Mouse (Mus musculus) erythroid progenitor cell, adult 5-6 weeks (primary cell): ENCODE results near the gene Mier3. TPM values are rescaled to one million over a fixed set of nuclear protein-coding genes. Genes with fewer than 3 reads are reported as not detected.

Experiments used
- ATAC-seq: replicated peaks from 2 replicates; pipeline ENCODE4 v1.8.0; 2016; ENCODE audit warnings: moderate number of reproducible peaks, mild to moderate bottlenecking, moderate TSS enrichment, inconsistent platforms; ENCODE audit not compliant: poor library complexity, low FRiP score, severe bottlenecking
- total RNA-seq, 2 experiments: library from RNA; stranded (forward) in 1 of 2; stranded (reverse) in 1 of 2; fragments of 150-400 nt in 1 of 2; fragments of 186-747, 209-891 nt in 1 of 2; gene quantifications; 2 replicates each; pipeline versions ENCODE4 v1.2.3 to v1.2.4; 2015 to 2017; ENCODE audit warnings: low replicate concordance in 2 of 2

Gene Mier3
- total RNA-seq, 2 experiments from 2014 or later, result 114 to 166 TPM

DNA sequence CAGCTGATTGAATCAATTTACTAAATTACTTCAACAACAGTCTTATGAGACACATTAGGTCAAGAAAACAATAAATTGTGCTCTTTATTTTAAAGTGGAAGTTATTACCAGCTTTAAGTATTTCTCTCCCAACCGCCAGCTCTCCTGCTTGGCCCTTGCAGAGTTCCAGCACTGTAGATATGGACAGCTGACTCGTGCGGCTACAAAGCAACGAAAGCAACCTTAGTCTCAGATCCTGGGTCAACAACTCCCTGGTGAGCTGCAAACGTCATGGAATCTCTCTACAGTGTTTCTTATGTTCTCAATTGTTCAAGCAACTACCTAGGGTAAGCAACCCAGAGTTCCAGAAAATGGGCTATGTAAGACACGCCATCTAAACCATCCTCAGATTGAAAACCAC is 76.2 kb downstream of the Mier3 start:
- ATAC-seq, result no peak

GRCm38 (mm10) chr13:111762526-111762925 is 81.7 kb downstream of the Mier3 start:
- ATAC-seq, result no peak

Other genes with a start within 250 kb of the Mier3 start
- gene Gpbp1, start 190.9 kb upstream of the Mier3 start, total RNA-seq (2015; ENCODE audit: low replicate concordance), result 108 and 133 TPM in 2 replicates
- gene Gpbp1, start 190.9 kb upstream of the Mier3 start, total RNA-seq (2017; ENCODE audit: low replicate concordance), result 164 and 201 TPM in 2 replicates
- not detected in 2 replicates for gene Gm49496, start 131.0 kb upstream of the Mier3 start, total RNA-seq (2015; ENCODE audit: low replicate concordance)
- gene Gm49496, start 131.0 kb upstream of the Mier3 start, total RNA-seq (2017; ENCODE audit: low replicate concordance), result 2.5 TPM in 1 of 2 replicates, not detected in the other
- not detected in 2 replicates for gene Gm10198, start 88.2 kb upstream of the Mier3 start, total RNA-seq (2015; ENCODE audit: low replicate concordance)
- gene Gm10198, start 88.2 kb upstream of the Mier3 start, total RNA-seq (2017; ENCODE audit: low replicate concordance), result not detected in 2 replicates
- gene Map3k1, start 128.0 kb downstream of the Mier3 start, total RNA-seq (2015; ENCODE audit: low replicate concordance), result 75.0 and 104 TPM in 2 replicates
- gene Map3k1, start 128.0 kb downstream of the Mier3 start, total RNA-seq (2017; ENCODE audit: low replicate concordance), result 124 and 167 TPM in 2 replicates